Mouse (Mus musculus) embryonic fibroblast, embryonic 13.5 days (primary cell): ENCODE measurements around the gene Cyp2j12. TPM values are rescaled to one million over a fixed set of nuclear protein-coding genes. Genes with fewer than 3 reads are reported as not detected.

Source experiments
- H3K27ac ChIP-seq: 2 replicates; pipeline ENCODE4 v1.5.1; 2012; ENCODE audit warnings: low read length, control low read depth, inconsistent platforms; ENCODE audit not compliant: insufficient read depth
- H3K4me1 ChIP-seq: 2 replicates; pipeline ENCODE4 v1.6.1; 2011; ENCODE audit warnings: low read length; ENCODE audit not compliant: control insufficient read depth, insufficient read depth
- H3K4me3 ChIP-seq: 2 replicates; pipeline ENCODE4 v1.5.1; 2011; ENCODE audit warnings: mild to moderate bottlenecking, control low read depth, low read length; ENCODE audit not compliant: insufficient read depth
- CTCF ChIP-seq: IDR thresholded peaks from 2 replicates; pipeline ENCODE4 v1.5.1; 2011; ENCODE audit warnings: mild to moderate bottlenecking, control low read depth, low read length, moderate library complexity, borderline replicate concordance; ENCODE audit not compliant: insufficient read depth
- POLR2A ChIP-seq: IDR thresholded peaks from 2 replicates; pipeline ENCODE4 v1.6.1; 2011; ENCODE audit warnings: low read depth, mild to moderate bottlenecking, control low read depth, low read length, moderate library complexity
- polyA plus RNA-seq: library from polyadenylated mRNA; stranded (reverse); fragments of >200 nt; gene quantifications from 2 replicates; pipeline ENCODE4 v1.2.4, GENCODE M21; 2011; ENCODE audit warnings: low read depth; ENCODE audit not compliant: missing spikeins, insufficient read length

Gene Cyp2j12
- polyA plus RNA-seq, 1 experiment, result not detected

- no peak overlapping the region for H3K4me3 ChIP-seq
- H3K27ac ChIP-seq, result no peak overlapping the region
- TF ChIP-seq POLR2A, result no peak
- no peak for TF ChIP-seq CTCF
- no peaks in the 10 kb centered on the region for H3K4me1 ChIP-seq
Observed at GRCm38 (mm10) chr4:96078308-96078707, 62.6 kb downstream of the Cyp2j12 start.

DNA sequence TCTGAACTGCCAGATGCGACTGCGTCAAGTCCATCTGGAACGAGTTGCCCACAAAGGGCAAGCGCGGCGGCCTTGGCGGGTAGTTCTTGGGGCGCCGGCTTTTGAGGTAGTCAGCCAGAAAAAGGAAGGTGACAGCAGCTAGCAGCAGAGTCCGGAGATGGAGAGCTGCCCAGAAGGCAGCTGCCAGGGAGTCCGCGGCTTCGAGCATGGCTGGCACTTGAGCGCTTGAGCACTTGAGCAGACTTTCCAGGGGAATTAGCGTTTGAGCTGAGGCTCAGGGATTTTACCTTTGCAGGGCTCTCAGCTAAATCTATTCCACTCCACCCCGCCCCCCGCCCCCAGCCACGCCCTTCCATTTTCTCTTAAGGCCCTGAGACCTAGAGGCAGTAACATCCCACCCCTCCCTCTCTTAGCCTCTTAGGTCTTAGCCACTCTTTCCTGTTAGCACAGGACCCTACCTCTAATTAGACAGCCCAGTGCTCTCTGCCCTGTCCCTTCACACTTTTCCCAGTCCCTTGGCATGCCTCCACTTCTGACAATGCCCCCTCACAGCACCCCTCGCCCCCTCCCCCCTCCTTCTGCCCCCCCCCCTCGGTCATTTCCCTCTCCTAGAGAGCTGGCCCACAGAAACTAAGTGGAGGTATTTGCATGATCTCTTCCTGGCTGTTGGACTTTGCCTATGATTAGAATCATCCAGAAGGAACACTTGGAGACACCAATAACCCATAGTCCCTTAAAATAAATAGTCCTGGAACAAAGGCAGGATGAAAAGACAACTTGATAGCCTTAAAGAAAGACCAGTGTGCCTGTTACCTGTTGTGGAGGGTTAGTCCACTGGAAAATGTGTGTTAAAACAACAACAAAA is 63.5 kb downstream of the Cyp2j12 start, which contains the start of gene Cyp2j13:
Cyp2j13 (minus strand) TSS at position 286 of the 865 bp plus-strand sequence.
- Histone ChIP-seq H3K4me3 (no peak within 1 kb of the TSS), H3K27ac (no peak within 1 kb of the TSS), H3K4me1 (no peaks in the 10 kb centered on the region)
- TF ChIP-seq CTCF (no peak), POLR2A (no peak)

- Histone ChIP-seq H3K4me3 (no peak overlapping the region), H3K27ac (no peak overlapping the region), H3K4me1 (no peaks in the 10 kb centered on the region)
- TF ChIP-seq CTCF, result no peak
- TF ChIP-seq POLR2A, result no peak
Observed at GRCm38 (mm10) chr4:96062045-96062444, 78.9 kb downstream of the Cyp2j12 start.

- Histone ChIP-seq H3K4me3 (no peak overlapping the region), H3K27ac (no peak overlapping the region), H3K4me1 (no peaks in the 10 kb centered on the region)
- TF ChIP-seq CTCF, result no peak
- TF ChIP-seq POLR2A, result no peak
Observed at GRCm38 (mm10) chr4:96060106-96060505, 80.8 kb downstream of the Cyp2j12 start.

Other genes with a start within 250 kb of the Cyp2j12 start
- 1.3 and 2.2 TPM in 2 replicates for gene Hook1, start 173.9 kb downstream of the Cyp2j12 start, polyA plus RNA-seq
- gene Cyp2j13, start 63.6 kb downstream of the Cyp2j12 start, polyA plus RNA-seq, result not detected in 2 replicates
- not detected in 2 replicates for gene Cyp2j7, start 95.5 kb upstream of the Cyp2j12 start, polyA plus RNA-seq
- gene Cyp2j11, start 207.5 kb upstream of the Cyp2j12 start, polyA plus RNA-seq, result not detected in 2 replicates